11 mouse cellular contexts compared by ENCODE assay signal in the genomic region with DNA sequence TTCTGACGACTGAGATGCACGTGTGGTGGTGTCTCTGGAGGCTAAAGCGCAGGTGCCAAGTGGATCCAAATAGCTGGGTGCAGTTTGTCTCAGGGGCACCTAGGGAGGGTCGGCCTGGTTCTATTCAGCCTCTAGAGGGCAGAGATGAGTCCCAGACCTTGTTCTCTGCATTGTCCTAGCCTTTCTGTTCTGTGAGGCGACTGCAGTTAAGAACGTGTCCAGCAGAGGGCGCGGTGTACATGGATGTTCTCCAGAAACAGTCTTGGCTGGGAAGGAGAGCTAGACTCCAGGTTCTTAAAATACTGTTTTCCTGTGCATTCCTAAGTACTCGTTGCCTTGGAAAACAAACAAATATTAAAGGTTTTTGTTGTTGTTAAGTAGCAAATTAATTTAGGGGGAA. TPM values are rescaled to one million over a fixed set of nuclear protein-coding genes. Genes with fewer than 3 reads are reported as not detected.
DNase-seq lines count a peak whose midpoint lies in the region; ATAC-seq and TF ChIP-seq lines count a peak whose summit lies in the region.
"Not testable (repeated sequence)": the region's sequence is repeated elsewhere in the genome, so short reads cannot be mapped to it uniquely, and the experiment has no call there.
"Had no signal": no experiment of that assay in that cellular context is flagged by ENCODE, and none has a peak within 500 bp of the region (broad histone marks: within the 10 kb centered on the region; RNA-seq: fewer than 3 reads in every experiment).

No protein-coding gene starts in this region.

- H3K9me3 ChIP-seq in midbrain, embryonic 11.5 days (ENCODE audit: control insufficient read depth, low read length) = not testable (repeated sequence)

- not testable (repeated sequence) for H3K4me1 ChIP-seq in kidney, adult 2 months (ENCODE audit: control insufficient read depth, insufficient read depth, low read length); midbrain, embryonic 11.5 days (ENCODE audit: control insufficient read depth, insufficient read depth, low read length)

- TF ChIP-seq POLR2A in kidney, adult 2 months (IDR thresholded peaks at IDR 0.05; ENCODE audit: low read depth, low read length) = not testable (repeated sequence)

- H3K27ac ChIP-seq in kidney, adult 2 months (ENCODE audit: insufficient read depth, low read depth, low read length); left cerebral cortex, adult 2 months; midbrain, embryonic 11.5 days (ENCODE audit: low read depth, low read length): not testable (repeated sequence)

- not testable (repeated sequence) for H3K9ac ChIP-seq in midbrain, embryonic 11.5 days (ENCODE audit: low read length)

- ATAC-seq in midbrain, embryonic 11.5 days (ENCODE audit: low FRiP score) = not testable (repeated sequence)

- not testable (repeated sequence) for H3K36me3 ChIP-seq in kidney, adult 2 months (ENCODE audit: control insufficient read depth, insufficient read depth, low read length); midbrain, embryonic 11.5 days (ENCODE audit: control insufficient read depth, insufficient read depth, low read length); splenic B cell, adult 2 months (ENCODE audit: control insufficient read depth, insufficient read depth, low read length, poor library complexity, severe bottlenecking)

- WGBS in kidney, adult 2 months = 27% methylated on average over 8 of the region's 9 CpGs
- WGBS in midbrain, embryonic 11.5 days = 29% methylated on average over 6 of the region's 9 CpGs

- not testable (repeated sequence) for H3K27me3 ChIP-seq in kidney, adult 2 months (replicated peaks; ENCODE audit: control insufficient read depth, insufficient read depth, low read length); midbrain, embryonic 11.5 days (ENCODE audit: control insufficient read depth, insufficient read depth, low read length); splenic B cell, adult 2 months (ENCODE audit: control insufficient read depth, insufficient read depth, low read length, poor library complexity, severe bottlenecking)

- peak; percentile 24; the same call in 1 of the 2 replicates for TF ChIP-seq CTCF in kidney, adult 2 months (conservative IDR thresholded peaks at IDR 0.05; ENCODE audit: insufficient read depth, insufficient read length, low read depth, low read length)
- TF ChIP-seq CTCF in left cerebral cortex, adult 2 months (IDR thresholded peaks at IDR 0.05) = peak; percentile 38

- H3K4me3 ChIP-seq in kidney, adult 2 months (ENCODE audit: insufficient read depth, low read depth, low read length); left cerebral cortex, adult 2 months; midbrain, embryonic 11.5 days (ENCODE audit: low read depth, low read length): not testable (repeated sequence)

- not testable (repeated sequence) for H3K4me2 ChIP-seq in midbrain, embryonic 11.5 days

- intact Hi-C loops in left cerebral cortex, adult 2 months (cut with DNase I) = not testable (repeated sequence)

- DNase-seq in 3T3-L1 (ENCODE audit: low read depth, low spot score) = peak; percentile 58
- peak; percentile 39 to 94 for DNase-seq in adrenal gland, adult (ENCODE audit: inconsistent age in 2 of 2, low spot score in 1 of 2)
- DNase-seq in cerebellum, postnatal 25 days = peak; percentile 85
- DNase-seq in gastrocnemius, postnatal 25 days = peak; percentile 55
- DNase-seq in kidney, adult 2 months = peak; percentile 70
- DNase-seq in left cerebral cortex, adult 2 months (ENCODE audit: extremely low spot score in 1 of 2, low spot score in 2 of 2) = peak; percentile 71 to 94
- DNase-seq in midbrain, embryonic 11.5 days (ENCODE audit: low spot score, missing footprints) = peak; percentile 74
- DNase-seq in splenic B cell, adult 2 months (ENCODE audit: low read depth, low spot score) = peak; percentile 0

RNA-seq across cellular contexts. Expression of gene Fthl17f, which starts 1.9 kb away (rescaled TPM):
- not detected for total RNA-seq in gastrocnemius, postnatal 25 days (2021)
- not detected in 2 replicates for polyA plus RNA-seq in kidney, adult 2 months (2012; rRNA removed)
- not detected for total RNA-seq in left cerebral cortex, adult 2 months (2021)
- not detected in 2 replicates for polyA plus RNA-seq in midbrain, embryonic 11.5 days (2014; fragmentation: Nextera tagmentation; extraction: Ambion mirVana)
- total RNA-seq: megakaryocyte-erythroid progenitor cell, adult 5-6 weeks had no signal
- polyA plus RNA-seq: gonadal fat pad, adult 2 months; kidney, embryonic 15.5 days had no signal

RNA-seq across cellular contexts. Expression of gene Fthl17e, which starts 27.7 kb away (rescaled TPM):
- total RNA-seq in gastrocnemius, postnatal 25 days (2021) = not detected
- not detected in 2 replicates for polyA plus RNA-seq in kidney, adult 2 months (2012; rRNA removed)
- total RNA-seq in left cerebral cortex, adult 2 months (2021) = not detected
- not detected in 2 replicates for polyA plus RNA-seq in midbrain, embryonic 11.5 days (2014; fragmentation: Nextera tagmentation; extraction: Ambion mirVana)
- total RNA-seq: megakaryocyte-erythroid progenitor cell, adult 5-6 weeks had no signal
- polyA plus RNA-seq: gonadal fat pad, adult 2 months; kidney, embryonic 15.5 days had no signal

RNA-seq across cellular contexts. Expression of gene 4930402K13Rik, which starts 43.4 kb away (rescaled TPM):
- not detected for total RNA-seq in gastrocnemius, postnatal 25 days (2021)
- not detected in 2 replicates for polyA plus RNA-seq in kidney, adult 2 months (2012; rRNA removed)
- not detected for total RNA-seq in left cerebral cortex, adult 2 months (2021)
- not detected in 2 replicates for polyA plus RNA-seq in midbrain, embryonic 11.5 days (2014; fragmentation: Nextera tagmentation; extraction: Ambion mirVana)
- total RNA-seq: megakaryocyte-erythroid progenitor cell, adult 5-6 weeks had no signal
- polyA plus RNA-seq: gonadal fat pad, adult 2 months; kidney, embryonic 15.5 days had no signal

Comparison
In these comparisons a context has a peak if more than half of its experiments do, and no peak if none do; other contexts are left out.
1. DNase-seq: peak in every context shown above with its lines; median percentile 85 in cerebellum, postnatal 25 days; 82 in left cerebral cortex, adult 2 months; 74 in midbrain, embryonic 11.5 days; 70 in kidney, adult 2 months; 66 in adrenal gland, adult; 58 in 3T3-L1; 55 in gastrocnemius, postnatal 25 days; 0 in splenic B cell, adult 2 months.